Mouse (Mus musculus): ENCODE measurements at regions not wholly inside any gene's neighbourhood (a gene's known extent, or its start where the extent isn't known, plus 50 kb on each side); places are given as distances from the start of the nearest gene placed in this dataset.

DNA sequence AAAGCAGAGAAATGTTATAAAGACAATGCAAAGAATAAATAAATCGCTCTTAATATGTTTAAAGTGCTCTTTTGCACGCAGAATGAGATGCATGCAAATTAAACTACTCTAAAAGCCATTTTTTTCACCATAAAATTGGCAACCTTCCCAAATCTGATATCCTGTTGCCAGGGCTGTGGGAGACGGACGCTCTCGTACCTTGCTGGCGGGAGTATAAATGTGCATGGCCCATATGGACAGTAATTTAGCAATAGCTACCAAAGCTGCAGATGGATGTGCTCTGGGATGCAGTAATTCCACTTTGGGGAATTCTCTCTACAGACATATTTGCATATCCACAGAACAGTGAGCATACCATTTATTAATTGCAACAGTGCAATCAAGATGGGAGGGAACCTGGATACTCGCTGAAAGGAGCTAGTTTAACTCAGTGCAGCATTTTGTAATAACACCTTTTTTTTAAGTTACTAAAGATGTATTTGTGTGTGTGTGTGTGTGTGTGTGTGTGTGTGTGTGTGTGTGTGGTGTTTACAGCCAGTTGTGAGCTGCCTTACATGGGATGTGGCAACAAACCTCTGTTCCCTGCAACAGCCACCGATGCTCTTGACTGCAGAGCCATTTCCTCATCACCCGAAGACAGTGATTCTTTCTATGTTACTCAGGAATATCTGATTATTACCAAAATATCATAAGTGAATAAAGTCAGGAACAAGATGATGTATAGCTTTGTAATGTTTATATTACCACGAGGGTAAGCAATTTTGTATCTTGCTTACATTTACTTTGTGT, 141.4 kb downstream of the Cartpt start:
- TF ChIP-seq POLR2A (IDR thresholded peaks at IDR 0.05; ENCODE audit: extremely low read depth, insufficient read depth, low read length) (no peak), CTCF (IDR thresholded peaks at IDR 0.05; ENCODE audit: extremely low read depth, insufficient read depth, low read length) (no peak)

Data from cortical plate, adult 2 months (tissue).